Mouse (Mus musculus): ENCODE results near the gene Ssrp1. TPM values are rescaled to one million over a fixed set of nuclear protein-coding genes. Genes with fewer than 3 reads are reported as not detected.

Ssrp1 gene
- polyA plus RNA-seq, 1 experiment from 2014 or later, result 139 TPM

GRCm38 (mm10) chr2:85011906-85012604, 25.0 kb upstream of the Ssrp1 start:
- WGBS, result 26% methylated on average over 9 of the region's 9 CpGs
- Histone ChIP-seq H3K27ac (replicated peaks) (peak overlapping the region; percentile 49), H3K4me3 (no peak overlapping the region), H3K36me3 (no peaks in the 10 kb centered on the region), H3K4me1 (peaks cover 56% of the 10 kb centered on the region), H3K9me3 (no peaks in the 10 kb centered on the region), H3K9ac (0 out of 2 replicates have a peak overlapping the region, but pooled peaks have one; percentile 2), H3K27me3 (replicated peaks) (no peaks in the 10 kb centered on the region), H3K4me2 (peak overlapping the region; percentile 27)
- peak; percentile 52; the same call in 1 of the 2 replicates for ATAC-seq (ENCODE audit: extremely low read depth, insufficient number of reproducible peaks, low FRiP score, low TSS enrichment)

GRCm38 (mm10) chr2:85012679-85013078, 24.4 kb upstream of the Ssrp1 start:
- no peak for ATAC-seq (ENCODE audit: extremely low read depth, insufficient number of reproducible peaks, low FRiP score, low TSS enrichment)
- WGBS, result 48% methylated on average over 14 of the region's 14 CpGs
- Histone ChIP-seq H3K27ac (replicated peaks) (peak overlapping the region; percentile 49), H3K27me3 (replicated peaks) (no peaks in the 10 kb centered on the region), H3K9me3 (no peaks in the 10 kb centered on the region), H3K4me1 (peaks cover 51% of the 10 kb centered on the region), H3K9ac (peak overlapping the region; percentile 2; the same call in 1 of the 2 replicates), H3K36me3 (no peaks in the 10 kb centered on the region), H3K4me2 (peak overlapping the region; percentile 27), H3K4me3 (no peak overlapping the region)

- no peak overlapping the region for H3K27ac ChIP-seq (replicated peaks)
- H3K9me3 ChIP-seq, result no peaks in the 10 kb centered on the region
- ATAC-seq (ENCODE audit: extremely low read depth, insufficient number of reproducible peaks, low FRiP score, low TSS enrichment), result no peak
- H3K36me3 ChIP-seq, result no peaks in the 10 kb centered on the region
- H3K4me2 ChIP-seq, result no peak overlapping the region
- WGBS, result 76% methylated on average over 5 of the region's 5 CpGs
- no peak overlapping the region for H3K9ac ChIP-seq
- no peak overlapping the region for H3K4me3 ChIP-seq
- no peaks in the 10 kb centered on the region for H3K27me3 ChIP-seq (replicated peaks)
- H3K4me1 ChIP-seq, result peaks cover 51% of the 10 kb centered on the region
Measured at GRCm38 (mm10) chr2:85013826-85014587, 23.0 kb upstream of the Ssrp1 start.

- H3K27ac ChIP-seq (replicated peaks), result no peak overlapping the region
- H3K36me3 ChIP-seq, result no peaks in the 10 kb centered on the region
- H3K4me1 ChIP-seq, result peaks cover 51% of the 10 kb centered on the region
- no peak overlapping the region for H3K4me3 ChIP-seq
- H3K9ac ChIP-seq, result no peak overlapping the region
- ATAC-seq (ENCODE audit: extremely low read depth, insufficient number of reproducible peaks, low FRiP score, low TSS enrichment), result no peak
- 46% methylated on average over 3 of the region's 3 CpGs for WGBS
- no peaks in the 10 kb centered on the region for H3K27me3 ChIP-seq (replicated peaks)
- H3K9me3 ChIP-seq, result no peaks in the 10 kb centered on the region
- no peak overlapping the region for H3K4me2 ChIP-seq
Measured at GRCm38 (mm10) chr2:85014588-85014982, 22.4 kb upstream of the Ssrp1 start.

GRCm38 (mm10) chr2:85022043-85022442, 15.0 kb upstream of the Ssrp1 start:
- H3K9me3 ChIP-seq, result no peaks in the 10 kb centered on the region
- no peaks in the 10 kb centered on the region for H3K4me1 ChIP-seq
- H3K4me3 ChIP-seq, result no peak overlapping the region
- no peak overlapping the region for H3K9ac ChIP-seq
- H3K4me2 ChIP-seq, result no peak overlapping the region
- H3K36me3 ChIP-seq, result no peaks in the 10 kb centered on the region
- H3K27me3 ChIP-seq (replicated peaks), result peaks cover 16% of the 10 kb centered on the region; the same call in 1 of the 2 replicates
- ATAC-seq (ENCODE audit: extremely low read depth, insufficient number of reproducible peaks, low FRiP score, low TSS enrichment), result no peak
- 9% methylated on average over 4 of the region's 4 CpGs for WGBS
- H3K27ac ChIP-seq (replicated peaks), result no peak overlapping the region

GRCm38 (mm10) chr2:85026178-85026577, 10.9 kb upstream of the Ssrp1 start:
- no peak overlapping the region for H3K4me3 ChIP-seq
- no peak for ATAC-seq (ENCODE audit: extremely low read depth, insufficient number of reproducible peaks, low FRiP score, low TSS enrichment)
- H3K27me3 ChIP-seq (replicated peaks), result peaks cover 16% of the 10 kb centered on the region; the same call in 1 of the 2 replicates
- H3K4me1 ChIP-seq, result no peaks in the 10 kb centered on the region
- no peak overlapping the region for H3K9ac ChIP-seq
- 73% methylated on average over 3 of the region's 3 CpGs for WGBS
- H3K27ac ChIP-seq (replicated peaks), result no peak overlapping the region
- H3K4me2 ChIP-seq, result no peak overlapping the region
- H3K9me3 ChIP-seq, result no peaks in the 10 kb centered on the region
- H3K36me3 ChIP-seq, result no peaks in the 10 kb centered on the region

GRCm38 (mm10) chr2:85027281-85027680, 9.8 kb upstream of the Ssrp1 start:
- Histone ChIP-seq H3K9ac (no peak overlapping the region), H3K36me3 (no peaks in the 10 kb centered on the region), H3K4me3 (no peak overlapping the region), H3K4me2 (no peak overlapping the region), H3K27me3 (replicated peaks) (peaks cover 16% of the 10 kb centered on the region; the same call in 1 of the 2 replicates), H3K27ac (replicated peaks) (no peak overlapping the region), H3K4me1 (no peaks in the 10 kb centered on the region), H3K9me3 (no peaks in the 10 kb centered on the region)
- WGBS, result 62% methylated on average over 5 of the region's 5 CpGs
- no peak for ATAC-seq (ENCODE audit: extremely low read depth, insufficient number of reproducible peaks, low FRiP score, low TSS enrichment)

GRCm38 (mm10) chr2:85029897-85030296, 7.1 kb upstream of the Ssrp1 start:
- Histone ChIP-seq H3K27ac (replicated peaks) (no peak overlapping the region), H3K4me1 (no peaks in the 10 kb centered on the region), H3K36me3 (no peaks in the 10 kb centered on the region), H3K9me3 (no peaks in the 10 kb centered on the region), H3K27me3 (replicated peaks) (peaks cover 8% of the 10 kb centered on the region; the same call in 1 of the 2 replicates), H3K4me2 (no peak overlapping the region), H3K9ac (no peak overlapping the region), H3K4me3 (no peak overlapping the region)
- ATAC-seq (ENCODE audit: extremely low read depth, insufficient number of reproducible peaks, low FRiP score, low TSS enrichment), result no peak
- 58% methylated on average over 6 of the region's 6 CpGs for WGBS

- H3K9me3 ChIP-seq, result no peaks in the 10 kb centered on the region
- H3K4me1 ChIP-seq, result peaks cover under 1% of the 10 kb centered on the region; the same call in 1 of the 2 replicates
- peaks cover 8% of the 10 kb centered on the region; the same call in 1 of the 2 replicates for H3K27me3 ChIP-seq (replicated peaks)
- H3K36me3 ChIP-seq, result no peaks in the 10 kb centered on the region
- WGBS, result 55% methylated on average over 6 of the region's 6 CpGs
- H3K9ac ChIP-seq, result no peak overlapping the region
- H3K4me3 ChIP-seq, result no peak overlapping the region
- no peak for ATAC-seq (ENCODE audit: extremely low read depth, insufficient number of reproducible peaks, low FRiP score, low TSS enrichment)
- H3K4me2 ChIP-seq, result no peak overlapping the region
- no peak overlapping the region for H3K27ac ChIP-seq (replicated peaks)
Measured at GRCm38 (mm10) chr2:85030989-85031388, 6.0 kb upstream of the Ssrp1 start.

GRCm38 (mm10) chr2:85033121-85033520, 3.9 kb upstream of the Ssrp1 start:
- 72% methylated on average over 2 of the region's 2 CpGs for WGBS
- Histone ChIP-seq H3K9ac (no peak overlapping the region), H3K36me3 (peaks cover under 1% of the 10 kb centered on the region; the same call in 1 of the 2 replicates), H3K4me1 (peaks cover 11% of the 10 kb centered on the region), H3K4me2 (no peak overlapping the region), H3K9me3 (no peaks in the 10 kb centered on the region), H3K27me3 (replicated peaks) (peaks cover 8% of the 10 kb centered on the region; the same call in 1 of the 2 replicates), H3K27ac (replicated peaks) (no peak overlapping the region), H3K4me3 (no peak overlapping the region)
- no peak for ATAC-seq (ENCODE audit: extremely low read depth, insufficient number of reproducible peaks, low FRiP score, low TSS enrichment)

GRCm38 (mm10) chr2:85034169-85034568, 2.9 kb upstream of the Ssrp1 start:
- Histone ChIP-seq H3K27me3 (replicated peaks) (peaks cover 8% of the 10 kb centered on the region; the same call in 1 of the 2 replicates), H3K9me3 (no peaks in the 10 kb centered on the region), H3K4me2 (no peak overlapping the region), H3K27ac (replicated peaks) (no peak overlapping the region), H3K4me3 (no peak overlapping the region), H3K9ac (no peak overlapping the region), H3K4me1 (peaks cover 18% of the 10 kb centered on the region), H3K36me3 (peaks cover 11% of the 10 kb centered on the region)
- 77% methylated on average over 7 of the region's 7 CpGs for WGBS
- ATAC-seq (ENCODE audit: extremely low read depth, insufficient number of reproducible peaks, low FRiP score, low TSS enrichment), result no peak

Measured in heart, embryonic 13.5 days (tissue).